Mouse (Mus musculus) left cerebral cortex, adult 11 months (tissue): ENCODE measurements around the gene Pde11a.

Experiments
- DNase-seq: peaks from one replicate; pipeline ENCODE4 v3.0.0; 2022; ENCODE audit warnings: low spot score

Pde11a gene

DNA sequence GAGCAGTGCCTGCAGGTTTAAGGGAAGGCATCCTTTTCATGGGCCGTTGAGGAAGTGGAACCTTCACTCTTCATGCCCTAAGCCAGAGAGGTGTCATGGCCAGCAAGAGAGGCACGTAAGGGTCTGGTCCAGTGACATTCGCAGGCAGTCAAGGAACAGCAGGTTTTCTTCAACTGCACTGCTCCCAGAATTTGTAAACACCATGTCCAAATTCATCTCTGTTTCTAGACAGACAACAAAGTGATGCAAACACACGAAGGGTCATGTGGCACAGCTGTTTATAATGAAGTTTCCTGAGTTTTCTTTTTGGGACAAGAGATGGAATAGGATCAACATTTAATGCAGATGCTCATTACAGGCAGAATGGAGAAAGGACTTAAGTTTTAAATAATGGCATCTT lies 249.7 kb downstream of the Pde11a start:
- DNase-seq, result no peak

DNA sequence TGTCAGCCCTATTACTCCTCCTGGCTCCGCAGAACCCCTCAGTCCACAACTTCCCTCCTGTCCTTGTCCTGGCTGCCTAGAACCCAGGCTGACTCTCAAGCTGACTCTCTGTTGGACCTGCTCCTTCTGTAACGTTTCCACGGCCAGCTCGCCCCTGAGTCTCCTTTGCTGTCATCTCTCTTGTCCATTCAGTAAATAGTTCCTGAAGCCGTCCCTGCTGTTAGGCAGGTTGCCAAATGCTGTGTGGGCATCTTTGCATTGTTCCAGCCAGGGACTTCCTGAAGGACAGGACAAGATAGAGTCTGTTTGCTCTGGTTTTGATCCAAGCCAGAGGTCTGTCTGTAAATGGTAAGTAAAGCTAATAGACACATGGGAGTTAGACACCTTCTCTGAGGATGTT lies 250.2 kb downstream of the Pde11a start:
- DNase-seq, result no peak

- DNase-seq, result no peak
These were observed 251.4 kb downstream of the Pde11a start for GRCm38 (mm10) chr2:76087170-76087569.

GRCm38 (mm10) chr2:76084982-76085381 lies 253.6 kb downstream of the Pde11a start:
- DNase-seq, result no peak

DNA sequence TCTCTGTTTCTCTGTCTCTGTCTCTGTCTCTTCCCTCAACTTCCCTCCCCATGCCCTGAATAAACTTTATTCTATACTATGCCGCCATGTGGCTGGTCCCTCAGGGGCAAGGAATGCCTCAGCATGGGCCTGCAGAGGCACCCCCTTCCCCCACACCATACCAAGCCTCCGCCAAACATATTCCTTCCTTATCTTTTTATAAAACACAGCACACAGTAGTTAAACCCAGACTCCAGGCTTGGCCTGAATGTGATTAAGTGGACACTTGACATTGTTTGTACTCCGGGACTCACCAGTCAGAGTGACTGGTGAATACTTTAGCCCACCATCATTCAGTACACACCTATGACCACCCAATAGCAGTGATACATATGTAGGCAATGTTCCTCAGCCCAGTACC lies 254.7 kb downstream of the Pde11a start:
- DNase-seq, result no peak

DNA sequence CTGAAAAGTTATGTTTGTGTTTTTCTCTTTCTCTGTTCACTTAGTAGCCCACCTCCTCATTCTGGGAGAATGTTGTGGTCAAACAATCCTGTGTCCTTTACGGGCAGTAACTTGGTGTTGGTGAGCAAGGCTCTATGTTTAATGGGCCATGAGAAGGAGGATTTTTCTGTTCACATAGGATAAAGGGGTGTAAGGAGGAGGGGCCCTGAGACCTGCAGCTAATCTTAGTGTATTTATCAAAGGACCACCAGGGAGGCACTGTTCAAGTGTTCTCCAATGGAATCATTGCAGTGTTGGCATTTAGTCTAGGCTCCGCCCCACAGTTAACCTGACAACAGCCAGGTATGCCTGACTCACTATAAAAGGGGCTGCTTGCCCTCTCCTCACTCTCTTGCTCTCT lies 255.2 kb downstream of the Pde11a start:
- DNase-seq, result no peak

GRCm38 (mm10) chr2:76081991-76082390 lies 256.6 kb downstream of the Pde11a start:
- no peak for DNase-seq

DNA sequence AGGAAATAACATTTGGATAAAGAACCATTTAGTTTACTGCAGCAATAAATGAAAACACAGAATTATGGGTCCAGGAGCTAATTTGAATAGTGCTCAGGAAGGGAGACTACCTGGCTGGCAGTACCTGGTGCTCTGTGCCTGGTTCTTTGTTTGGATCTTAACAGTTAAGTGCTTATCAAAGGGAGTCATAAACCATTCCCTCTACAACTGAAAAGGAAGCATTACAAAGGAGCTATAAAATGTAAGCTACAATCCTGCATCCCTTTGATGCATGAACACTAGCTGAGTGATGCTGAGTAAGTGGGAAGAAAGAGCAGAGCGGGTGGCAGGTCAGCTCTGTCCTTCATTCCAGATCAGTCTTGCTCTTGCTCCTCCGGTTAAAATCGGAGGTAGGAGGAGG lies 258.0 kb downstream of the Pde11a start:
- no peak for DNase-seq

GRCm38 (mm10) chr2:76076838-76077237 lies 261.7 kb downstream of the Pde11a start:
- DNase-seq, result no peak

- DNase-seq, result no peak
These were observed 262.5 kb downstream of the Pde11a start for GRCm38 (mm10) chr2:76076047-76076446.

- DNase-seq, result no peak
These were observed 265.5 kb downstream of the Pde11a start for GRCm38 (mm10) chr2:76073079-76073478.

- DNase-seq, result no peak
These were observed 267.9 kb downstream of the Pde11a start for GRCm38 (mm10) chr2:76070432-76071306.

DNA sequence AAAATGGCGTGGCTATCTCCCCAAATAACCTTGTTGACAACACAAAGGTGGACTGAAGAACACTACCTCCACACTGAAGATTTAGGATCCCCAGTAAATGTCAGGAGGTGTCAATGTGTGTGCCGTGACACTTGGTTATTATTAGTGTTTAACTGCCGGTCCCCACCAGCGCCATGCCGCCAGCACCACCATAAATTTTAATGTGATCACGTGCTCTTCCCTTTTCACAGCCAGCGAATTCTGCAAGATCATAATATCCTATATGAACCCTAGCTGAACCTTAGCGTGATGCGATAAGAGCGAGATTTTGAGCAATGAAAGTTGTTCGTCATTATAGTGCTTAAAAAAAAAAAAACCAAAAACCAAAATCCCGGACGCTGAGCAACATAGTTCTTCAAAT lies 269.3 kb downstream of the Pde11a start:
- no peak for DNase-seq

DNA sequence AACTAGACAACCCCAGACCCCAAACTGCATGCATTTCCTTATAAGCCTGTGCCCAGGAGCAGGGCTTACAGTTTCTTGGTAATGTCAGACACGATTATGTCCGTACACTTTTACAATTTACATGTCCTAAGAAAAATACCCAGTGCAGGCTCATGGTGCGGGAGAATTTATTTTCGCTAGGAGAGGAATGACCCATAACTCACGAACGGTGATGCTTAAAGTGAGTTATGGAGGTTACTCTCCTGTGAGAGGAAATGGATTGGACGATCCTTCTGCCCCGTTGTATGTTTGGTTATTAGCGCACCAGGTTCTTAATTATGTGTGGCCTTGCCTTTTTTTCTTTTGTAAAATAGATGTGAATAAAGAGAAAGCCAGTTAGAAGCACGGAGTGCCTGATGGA lies 270.4 kb downstream of the Pde11a start:
- DNase-seq, result no peak

DNA sequence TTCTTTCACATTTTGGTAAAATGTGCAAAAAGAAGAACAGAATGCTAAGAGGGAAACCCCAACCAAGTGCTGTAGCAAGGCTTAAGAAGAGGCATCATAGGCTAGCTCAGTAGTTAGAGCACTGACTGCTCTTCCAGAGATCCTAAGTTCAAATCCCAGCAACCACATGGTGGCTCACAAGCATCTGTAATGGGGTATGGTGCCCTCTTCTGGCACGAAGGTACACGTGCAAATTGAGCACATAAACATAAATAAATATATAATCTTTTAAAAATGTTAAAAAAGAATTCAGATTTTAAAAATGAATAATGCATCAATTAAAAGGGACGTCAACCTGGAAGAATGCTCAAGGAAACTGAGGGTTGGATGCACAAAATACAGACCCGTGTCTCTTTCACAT lies 271.4 kb downstream of the Pde11a start:
- DNase-seq, result no peak

GRCm38 (mm10) chr2:76065292-76065691 lies 273.3 kb downstream of the Pde11a start:
- DNase-seq, result no peak

DNA sequence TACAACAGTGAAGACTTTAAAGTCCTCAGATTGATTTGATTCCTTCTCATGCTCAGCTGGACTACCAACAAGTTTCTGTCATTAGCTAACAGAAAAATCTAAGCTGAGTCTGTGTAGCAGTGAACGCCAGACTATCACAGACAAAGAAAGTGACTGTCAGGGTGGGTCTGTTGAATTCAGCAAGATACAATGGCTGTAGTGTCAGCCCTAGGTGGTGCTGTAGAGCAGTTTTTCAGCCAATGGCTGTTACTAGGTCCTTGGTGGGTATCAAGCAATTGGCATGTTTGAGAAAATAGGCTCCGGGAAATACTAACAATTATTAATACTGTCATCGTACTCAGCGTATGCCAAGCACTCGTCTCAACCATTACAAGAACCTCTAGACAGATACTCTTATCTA lies 274.5 kb downstream of the Pde11a start:
- DNase-seq, result no peak

DNA sequence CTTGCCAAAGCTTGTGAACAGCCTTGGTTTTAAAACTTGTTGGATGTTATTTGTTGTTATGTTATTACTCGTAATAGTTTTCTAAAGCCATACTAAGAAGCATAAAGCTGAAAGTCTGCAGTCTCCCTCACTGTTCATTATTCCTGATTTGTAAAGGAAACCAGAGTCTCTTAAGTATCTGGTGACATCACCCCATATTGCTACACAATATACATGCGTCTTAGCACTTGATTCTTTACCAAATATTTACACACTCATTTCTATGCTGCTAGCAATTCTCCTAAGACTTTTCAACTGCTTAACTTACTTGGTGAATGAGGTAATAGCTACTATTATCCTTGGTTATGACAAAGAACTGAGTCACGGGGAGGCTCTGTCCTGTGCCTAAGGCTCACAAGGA lies 278.4 kb downstream of the Pde11a start:
- no peak for DNase-seq

- DNase-seq, result no peak
These were observed 279.0 kb downstream of the Pde11a start for GRCm38 (mm10) chr2:76059595-76059994.

GRCm38 (mm10) chr2:76058661-76059467 lies 279.7 kb downstream of the Pde11a start:
- DNase-seq, result no peak

DNA sequence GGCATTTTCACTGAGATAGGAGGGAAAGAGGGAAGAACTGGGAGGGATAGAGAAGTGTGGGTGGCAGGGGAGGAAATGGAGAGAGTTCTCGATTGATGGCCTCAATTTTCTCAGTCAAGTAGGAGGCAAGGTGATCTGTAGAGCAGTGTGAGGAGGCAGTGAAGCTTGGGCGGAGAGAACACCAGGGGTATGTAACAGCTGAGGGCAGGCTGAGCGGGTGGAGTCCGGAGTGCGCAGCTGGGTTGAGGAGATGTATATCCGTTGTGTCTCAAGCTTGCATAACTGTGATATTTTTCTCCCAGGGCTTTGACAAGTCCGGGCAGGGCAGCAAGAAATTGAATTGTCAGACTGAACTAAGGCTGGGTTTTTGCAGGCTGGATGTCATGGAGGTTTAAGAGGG lies 281.0 kb downstream of the Pde11a start:
- DNase-seq, result no peak

- no peak for DNase-seq
These were observed 284.7 kb downstream of the Pde11a start for GRCm38 (mm10) chr2:76053748-76054331.
